Mouse (Mus musculus): ENCODE data around the gene Kcne2. TPM values are rescaled to one million over a fixed set of nuclear protein-coding genes. Genes with fewer than 3 reads are reported as not detected.

Gene Kcne2
- total RNA-seq, 4 experiments from 2014 or later: not detected

DNA sequence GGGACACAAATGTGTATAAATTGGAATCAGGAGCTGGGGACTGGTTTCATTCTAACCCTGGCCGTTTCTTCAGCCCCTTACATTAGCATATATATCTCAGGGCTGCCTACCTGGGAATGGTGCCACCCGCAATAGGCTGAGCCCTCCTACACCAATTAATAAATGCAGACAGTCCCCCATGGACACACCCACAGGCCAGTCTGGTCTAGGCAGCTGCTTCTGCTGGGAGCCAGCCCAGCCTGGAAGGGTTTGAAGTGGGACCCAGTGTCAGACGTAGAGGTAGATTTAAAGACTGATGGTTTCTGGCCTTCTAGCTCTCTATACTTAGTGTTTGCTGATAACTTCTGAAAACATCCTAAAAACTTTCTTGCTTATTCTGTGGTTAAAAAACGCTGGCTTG, 16.9 kb downstream of the Kcne2 start:
- DNase-seq (ENCODE audit: low spot score in 2 of 2): no peak

DNA sequence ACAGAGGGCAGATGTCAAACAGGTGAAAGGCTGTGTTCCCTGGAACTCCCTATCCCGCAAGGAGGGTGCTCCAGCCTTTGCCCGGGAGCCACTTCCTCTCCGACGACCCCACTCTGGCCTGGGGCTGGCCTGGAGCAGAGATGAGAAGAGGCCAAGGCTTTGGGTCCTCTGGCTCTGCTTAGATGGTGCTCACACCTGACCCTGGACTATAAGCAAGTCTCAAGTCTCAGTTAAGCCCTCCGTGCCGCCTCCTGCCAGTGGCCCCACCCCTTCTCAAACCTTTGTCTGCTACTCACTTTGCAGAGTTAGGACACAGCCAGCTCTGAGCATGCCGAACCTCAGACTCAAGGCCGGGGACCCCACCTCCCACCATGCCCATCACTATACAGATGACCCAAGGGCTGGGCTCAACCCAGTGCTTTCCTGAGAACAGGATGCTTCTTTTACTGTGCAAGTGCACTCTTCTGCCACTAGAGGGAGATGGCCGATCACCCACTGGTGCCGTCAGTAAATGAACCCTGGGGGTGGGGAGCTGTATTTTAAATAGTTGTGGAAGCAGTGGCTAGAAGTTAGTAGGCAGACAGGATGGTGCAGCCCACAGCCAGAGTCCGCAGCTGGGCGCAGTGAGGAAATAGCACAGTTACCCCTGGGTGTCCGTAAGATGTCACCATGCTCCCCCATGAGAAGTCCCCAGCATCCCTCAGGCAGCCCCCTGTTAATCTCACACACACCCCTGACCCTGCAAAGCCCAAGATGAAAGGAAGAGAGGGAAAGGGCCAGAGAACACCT, 22.0 kb downstream of the Kcne2 start:
- DNase-seq (ENCODE audit: low spot score in 2 of 2): no peak

DNA sequence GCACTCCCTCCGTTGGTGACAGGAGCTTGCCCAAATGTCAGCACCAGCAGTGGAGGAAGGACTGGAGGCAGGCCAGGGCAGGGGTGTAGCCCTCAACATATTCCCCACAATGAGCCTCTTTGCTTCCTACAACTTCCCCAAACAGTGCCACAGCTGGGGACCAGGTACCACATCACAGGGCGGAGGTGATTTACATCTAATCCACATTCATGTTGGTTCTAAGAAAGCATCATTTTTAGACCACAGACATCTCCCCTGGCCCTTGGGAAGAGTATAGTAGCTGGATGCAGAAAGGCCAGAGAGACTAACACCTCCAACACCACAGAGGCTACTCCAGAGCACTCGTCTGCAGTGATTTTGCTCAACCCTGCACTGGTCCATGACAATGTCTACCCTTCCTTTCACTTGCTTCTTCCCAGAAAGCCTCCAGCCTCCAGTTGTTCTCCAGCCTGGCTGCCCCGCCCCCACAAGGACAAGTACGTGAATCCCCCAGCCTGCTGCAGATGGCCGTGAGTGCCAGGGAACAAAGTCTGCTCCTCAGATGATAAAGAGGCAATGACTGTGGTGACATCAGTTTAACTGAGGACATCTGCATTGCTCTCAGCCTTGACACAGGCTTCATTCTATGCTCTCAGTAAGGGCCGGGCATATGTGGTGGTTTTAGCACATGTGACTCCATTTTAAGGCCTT, 24.0 kb downstream of the Kcne2 start:
- DNase-seq (ENCODE audit: low spot score in 2 of 2): no peak

- peak; percentile 22 to 28 for DNase-seq (ENCODE audit: low spot score in 2 of 2)
These were observed 27.3 kb downstream of the Kcne2 start for GRCm38 (mm10) chr16:92319353-92320109.

- DNase-seq (ENCODE audit: low spot score in 2 of 2): no peak
These were observed 28.2 kb downstream of the Kcne2 start for GRCm38 (mm10) chr16:92320361-92320760.

DNA sequence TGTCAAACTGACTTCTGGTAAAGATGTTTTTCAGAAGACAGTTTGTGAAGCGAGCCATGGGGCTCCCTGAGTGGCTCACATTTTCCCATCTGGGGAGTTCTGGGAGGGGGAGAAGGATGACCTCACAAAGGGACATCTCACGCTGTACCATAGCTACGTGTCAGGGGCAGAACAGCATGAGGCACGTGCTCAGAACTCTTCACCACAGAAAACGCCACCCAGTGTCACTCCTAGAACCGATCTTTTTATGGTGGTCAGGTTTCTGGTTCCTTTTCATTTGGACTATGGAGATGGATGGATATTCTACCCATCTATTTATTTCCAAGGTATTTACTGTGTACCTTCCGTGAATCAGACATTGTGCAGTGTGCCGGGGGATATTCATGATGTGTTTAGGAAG, 29.2 kb downstream of the Kcne2 start, which contains the start of gene Fam243:
Fam243 (minus strand) TSS at position 101 of the 400 bp plus-strand sequence.
- no peak for DNase-seq (ENCODE audit: low spot score in 2 of 2)

DNA sequence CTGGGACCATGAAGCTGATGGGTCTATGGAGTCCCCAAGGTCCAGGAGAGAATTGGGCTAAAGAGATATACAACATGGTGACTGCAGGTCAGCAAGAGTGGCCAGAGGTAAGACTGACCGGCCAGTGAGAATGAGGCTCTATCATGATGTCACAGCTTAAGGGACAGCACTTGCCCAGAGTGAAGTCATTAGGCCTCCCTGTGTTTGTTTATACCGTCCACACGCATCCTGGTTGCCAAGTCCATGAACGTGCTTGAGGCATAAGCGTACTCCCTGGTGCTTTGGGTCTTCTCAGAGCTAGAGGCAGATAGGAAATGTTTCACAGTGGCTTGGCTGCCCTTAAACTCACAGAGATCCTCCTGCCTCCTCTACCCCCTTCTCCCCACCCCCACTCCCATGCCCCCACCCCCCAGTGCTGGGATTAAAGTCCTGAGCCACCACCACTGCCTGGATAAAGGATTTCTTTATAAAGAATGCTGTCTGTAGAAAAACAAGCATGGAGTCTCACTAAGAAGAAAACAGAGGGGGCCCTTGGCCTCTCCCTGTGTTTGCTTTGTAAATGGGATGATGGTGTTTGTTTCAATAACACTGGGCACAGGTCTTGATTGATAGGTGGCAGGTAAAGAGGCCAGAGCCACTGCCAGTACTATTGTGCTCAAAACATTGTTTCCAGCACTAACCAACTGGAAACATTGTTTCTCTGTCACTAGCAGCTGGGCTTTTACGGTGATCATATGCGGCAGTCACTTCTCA, 32.3 kb downstream of the Kcne2 start:
- no peak for DNase-seq (ENCODE audit: low spot score in 2 of 2)

GRCm38 (mm10) chr16:92325062-92325406, 32.8 kb downstream of the Kcne2 start:
- no peak for DNase-seq (ENCODE audit: low spot score in 2 of 2)

- DNase-seq (ENCODE audit: low spot score in 2 of 2): no peak
These were observed 35.7 kb downstream of the Kcne2 start for GRCm38 (mm10) chr16:92327911-92328310.

DNA sequence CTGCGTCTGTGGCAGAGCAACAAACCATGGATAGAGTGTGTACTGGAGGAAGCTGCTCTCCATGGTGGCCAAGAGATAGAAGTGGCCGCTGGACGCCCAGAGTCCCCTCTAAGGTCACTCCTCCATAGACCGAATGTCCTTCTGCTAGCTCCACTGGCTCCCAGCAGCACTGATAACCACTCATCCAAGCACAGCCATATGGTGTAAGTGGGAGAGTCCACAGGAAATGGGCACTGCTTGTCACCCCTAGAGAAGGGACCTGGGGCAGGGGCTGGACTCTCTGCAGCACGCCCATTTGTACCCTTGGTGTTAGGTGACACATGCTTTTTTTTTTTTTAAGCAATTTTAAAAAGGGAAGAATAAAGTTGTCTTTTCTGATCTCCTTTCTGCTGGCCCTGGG, 38.8 kb downstream of the Kcne2 start:
- DNase-seq (ENCODE audit: low spot score in 2 of 2): no peak

GRCm38 (mm10) chr16:92334600-92334999, 42.4 kb downstream of the Kcne2 start:
- no peak for DNase-seq (ENCODE audit: low spot score in 2 of 2)

- DNase-seq (ENCODE audit: low spot score in 2 of 2): peak; percentile 27 to 53
These were observed 44.1 kb downstream of the Kcne2 start for GRCm38 (mm10) chr16:92336280-92336679.

DNA sequence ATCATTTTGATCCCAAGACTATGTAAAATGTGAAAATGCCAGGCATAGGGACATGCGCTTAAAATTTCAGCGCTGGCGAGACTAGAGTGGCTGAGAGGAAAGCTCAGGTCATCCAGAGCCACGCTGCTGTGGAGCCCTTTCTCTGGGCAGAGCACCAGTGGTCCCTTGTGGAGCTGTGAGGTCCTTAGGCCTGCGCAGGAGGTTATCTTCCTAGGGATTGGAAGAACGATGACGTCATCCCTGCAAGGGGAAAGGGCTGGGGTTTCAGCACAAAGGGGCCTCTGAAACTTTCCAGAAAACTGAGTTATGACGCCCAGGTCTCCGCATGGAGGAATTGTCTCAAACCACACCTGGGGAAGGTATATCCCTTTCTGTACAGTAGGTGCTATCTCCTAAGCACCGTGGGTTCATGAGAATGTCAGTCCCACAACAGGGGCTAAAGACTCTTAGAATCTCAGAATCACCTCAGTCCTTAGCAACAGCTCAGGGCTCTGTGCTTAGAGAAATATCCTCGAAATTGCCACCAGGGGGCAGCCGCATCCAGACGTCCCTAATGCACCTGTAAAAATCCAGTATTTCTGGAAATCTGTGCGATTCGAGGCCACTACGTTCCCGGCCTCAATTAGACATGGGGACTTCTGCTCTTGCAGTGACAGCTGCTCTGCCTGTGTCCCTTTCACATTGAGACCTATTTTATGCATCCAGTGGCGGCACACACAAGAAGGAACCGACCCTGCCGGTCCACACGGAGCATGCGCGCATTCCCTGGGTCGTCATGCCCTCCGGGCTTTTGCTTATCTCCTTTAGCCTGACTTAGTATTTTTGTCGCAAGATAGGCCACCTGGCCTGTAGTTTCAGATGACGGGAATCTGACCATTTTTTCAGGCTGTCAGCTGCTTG, 48.7 kb downstream of the Kcne2 start:
- peak; percentile 13 to 20 for DNase-seq (ENCODE audit: low spot score in 2 of 2)

- DNase-seq (ENCODE audit: low spot score in 2 of 2): no peak
These were observed 53.0 kb downstream of the Kcne2 start for GRCm38 (mm10) chr16:92345177-92345576.

DNA sequence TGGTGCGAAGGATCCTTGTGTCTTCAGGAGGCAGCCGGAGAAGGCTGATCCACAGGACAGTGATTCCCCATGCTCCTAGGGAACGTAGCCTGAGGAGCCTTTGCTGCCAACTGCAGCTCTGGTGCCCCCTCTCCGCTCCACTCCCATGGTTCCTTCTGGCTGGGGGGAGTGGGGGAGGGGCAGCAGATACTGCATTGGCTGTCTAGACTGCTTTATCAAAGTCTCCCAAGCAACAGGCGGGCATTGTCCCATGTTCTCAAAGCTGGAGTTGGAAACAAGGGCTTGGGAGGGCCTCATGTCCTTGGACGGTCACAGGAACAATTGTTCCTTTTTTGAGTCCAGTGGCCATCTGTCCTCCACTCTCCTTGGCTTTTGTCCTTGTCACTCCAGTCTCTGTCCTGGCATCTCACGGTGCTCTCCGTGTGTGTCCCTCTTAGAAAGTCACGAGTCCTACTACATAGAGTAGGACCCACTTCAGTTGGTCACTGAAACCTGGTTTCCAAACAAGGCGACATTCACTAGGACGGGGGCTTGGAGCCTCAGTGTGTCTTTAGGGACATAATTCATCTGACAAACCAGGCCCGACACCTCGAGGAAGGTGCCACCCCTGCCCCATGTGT, 54.2 kb downstream of the Kcne2 start:
- no peak for DNase-seq (ENCODE audit: low spot score in 2 of 2)

Other genes with a start within 250 kb of the Kcne2 start
- gene Mrps6, start 234.1 kb upstream of the Kcne2 start, total RNA-seq (2022): 10 to 100 TPM; 19.5 to 26.4 (median 25.1) TPM
- gene Gm49711, start 234.1 kb upstream of the Kcne2 start, total RNA-seq (2022): not detected
- gene Slc5a3, start 234.1 kb upstream of the Kcne2 start, total RNA-seq (2022): 1 to 10 TPM; 1.2 to 3.2 (median 2.4) TPM
- 10 to 100 TPM; 58.7 to 64.9 (median 60.5) TPM for gene Smim11, start 8.9 kb downstream of the Kcne2 start, total RNA-seq (2022)
- gene Fam243, start 29.1 kb downstream of the Kcne2 start, total RNA-seq (2022): not detected
- gene Kcne1, start 67.1 kb downstream of the Kcne2 start, total RNA-seq (2022): not detected
- gene Rcan1, start 178.5 kb downstream of the Kcne2 start, total RNA-seq (2022): 100 to 1,000 TPM in 1 of 4 experiments, 10 to 100 TPM in 3; 60.7 to 178 (median 77.4) TPM
- under 1 TPM in 2 of 4 experiments, not detected in 2; 0.10 to 0.11 TPM for gene Clic6, start 193.3 kb downstream of the Kcne2 start, total RNA-seq (2022)